Mouse (Mus musculus): Measurements from ENCODE around the gene Ttll12.

The Ttll12 gene

GRCm38 (mm10) chr15:83593702-83594512, 1.1 kb downstream of the Ttll12 start:
- no peak for DNase-seq (ENCODE audit: low spot score in 2 of 2)

DNA sequence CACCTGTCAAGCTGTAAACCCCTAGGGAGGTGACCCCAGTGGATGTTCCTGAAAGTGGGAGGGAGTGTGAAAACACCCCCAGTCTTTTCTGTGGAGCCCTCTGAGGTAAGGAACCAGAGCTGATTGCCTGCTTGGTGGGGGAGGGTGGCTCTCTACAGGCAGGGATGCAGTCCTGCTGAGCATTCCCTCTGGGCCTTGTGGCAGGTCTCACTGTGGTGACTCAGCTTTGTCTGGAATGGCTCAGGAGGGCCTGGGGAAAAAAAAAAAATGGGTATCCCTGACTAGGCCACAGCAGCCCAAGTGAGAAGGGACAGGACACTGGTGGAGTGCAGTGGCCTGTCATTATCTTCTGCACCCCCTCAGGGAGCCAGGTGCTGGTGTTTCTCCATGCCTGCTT, 1.8 kb downstream of the Ttll12 start:
- DNase-seq (ENCODE audit: low spot score in 2 of 2) = no peak

- no peak for DNase-seq (ENCODE audit: low spot score in 2 of 2)
Observed at GRCm38 (mm10) chr15:83592260-83593188, 2.4 kb downstream of the Ttll12 start.

DNA sequence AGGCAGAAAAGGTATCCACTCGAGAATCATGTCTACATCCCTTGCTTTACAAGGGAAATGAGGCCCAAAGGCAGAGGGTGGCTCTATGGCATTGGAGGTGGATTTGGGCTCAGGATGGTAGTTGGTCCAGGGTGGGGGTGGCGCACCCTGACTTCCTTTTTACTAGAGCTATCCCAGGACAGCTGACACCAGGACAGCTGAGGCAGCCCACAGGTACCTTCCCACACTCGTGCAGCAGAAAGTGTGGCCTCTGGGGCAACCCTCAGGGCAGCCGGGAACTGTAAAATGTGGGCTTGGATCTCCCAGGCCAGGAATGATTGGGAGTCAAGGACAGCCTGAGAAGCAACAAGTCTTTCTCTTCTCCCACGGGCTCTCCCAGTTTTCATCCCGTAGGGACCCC, 3.2 kb downstream of the Ttll12 start:
- no peak for DNase-seq (ENCODE audit: low spot score in 2 of 2)

GRCm38 (mm10) chr15:83590841-83591240, 4.1 kb downstream of the Ttll12 start:
- DNase-seq (ENCODE audit: low spot score in 2 of 2) = no peak

GRCm38 (mm10) chr15:83584741-83585220, 10.2 kb downstream of the Ttll12 start:
- no peak for DNase-seq (ENCODE audit: low spot score in 2 of 2)

DNA sequence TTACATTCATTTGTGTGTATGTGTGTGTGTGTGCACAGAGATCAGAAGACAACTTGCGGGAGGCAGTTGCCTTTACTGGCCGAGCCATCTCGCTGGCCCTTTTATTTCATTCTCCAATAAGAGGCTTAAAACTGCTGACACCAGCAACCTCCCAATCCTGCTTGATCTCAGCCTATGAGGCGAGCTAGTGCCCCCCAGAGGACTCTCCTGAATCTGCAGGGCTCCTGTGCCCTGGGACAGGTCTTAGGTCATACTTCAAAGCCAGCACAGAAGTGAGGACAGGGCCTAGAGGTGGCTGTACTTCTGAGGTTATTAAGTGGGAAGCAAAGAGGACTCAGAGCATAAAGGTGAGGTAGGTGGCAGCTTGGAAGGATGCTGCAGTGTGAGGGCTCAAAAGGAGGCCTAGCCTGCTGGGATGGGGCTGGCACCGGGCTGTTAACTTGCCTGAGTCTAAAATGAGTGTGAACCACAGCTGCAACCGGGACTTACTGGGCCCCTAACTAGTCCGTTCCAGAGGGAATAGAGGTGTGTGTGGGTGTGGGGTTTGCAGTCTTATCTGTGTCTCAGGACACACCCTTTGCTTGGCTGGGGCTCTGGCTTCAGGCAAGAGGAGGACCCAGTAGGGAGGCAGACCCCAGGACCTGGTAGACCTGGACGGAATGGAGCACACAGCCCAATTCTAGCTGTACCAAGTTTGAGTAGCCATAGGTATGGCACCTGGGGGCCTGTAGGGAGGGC, 11.4 kb downstream of the Ttll12 start:
- DNase-seq (ENCODE audit: low spot score in 2 of 2) = no peak

DNA sequence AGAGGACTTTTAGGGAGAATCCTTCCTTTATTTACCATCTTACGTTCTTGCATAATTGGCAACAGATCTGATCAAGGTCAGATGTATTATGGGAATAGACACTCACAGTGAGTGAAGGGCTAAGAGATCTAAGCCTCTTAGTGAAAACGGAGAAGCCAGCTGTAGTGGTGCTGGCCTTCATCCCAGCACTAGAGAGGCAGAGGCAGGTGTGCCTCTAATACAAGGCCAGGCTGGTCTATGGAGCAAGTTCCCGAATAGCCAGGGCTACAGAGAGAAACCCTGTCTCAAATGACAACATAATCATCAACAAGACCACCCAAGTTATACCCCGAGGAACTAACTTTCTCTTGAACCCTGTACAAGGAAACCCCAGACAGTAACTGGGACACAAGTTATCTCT, 12.0 kb downstream of the Ttll12 start:
- DNase-seq (ENCODE audit: low spot score in 2 of 2) = no peak

DNA sequence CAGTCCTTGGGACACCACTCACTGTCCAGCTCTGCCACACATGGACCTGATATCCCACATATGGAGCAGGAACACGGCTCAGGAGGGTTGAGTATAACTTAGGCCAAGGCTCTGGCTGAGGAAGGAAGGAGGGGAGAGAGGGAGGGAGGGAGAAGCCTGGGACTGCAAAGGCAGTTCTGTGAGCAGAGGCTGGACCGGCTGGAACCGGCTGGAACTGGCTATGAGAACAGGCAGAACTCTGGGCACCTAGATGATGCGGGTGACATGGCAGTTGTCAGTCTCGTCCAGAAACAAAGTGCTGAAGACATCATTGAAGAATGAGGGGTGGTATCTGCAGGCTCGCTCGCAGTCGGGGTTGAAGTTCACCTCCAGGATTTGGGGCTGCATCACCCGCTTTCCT, 18.3 kb downstream of the Ttll12 start:
- no peak for DNase-seq (ENCODE audit: low spot score in 2 of 2)

DNA sequence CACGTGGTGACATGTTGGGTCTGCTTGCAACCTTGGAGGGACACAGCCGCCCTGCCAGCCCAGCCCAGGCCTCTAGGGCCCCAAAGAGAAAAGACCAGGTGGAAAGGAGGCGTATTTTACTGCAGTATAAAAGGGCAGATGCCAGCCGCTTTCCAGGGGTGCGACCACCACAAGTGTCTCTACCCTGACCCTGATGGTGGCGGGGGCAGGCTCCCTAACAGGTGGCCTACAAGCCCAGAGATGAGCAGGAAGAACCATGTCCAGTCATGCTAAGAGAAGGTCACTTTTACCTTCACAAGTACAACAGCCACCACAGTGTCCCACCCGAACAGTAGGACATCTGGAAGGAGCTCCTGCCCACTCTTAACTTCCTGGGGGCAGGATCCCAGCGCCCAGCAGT, 19.4 kb downstream of the Ttll12 start:
- DNase-seq (ENCODE audit: low spot score in 2 of 2) = no peak

DNA sequence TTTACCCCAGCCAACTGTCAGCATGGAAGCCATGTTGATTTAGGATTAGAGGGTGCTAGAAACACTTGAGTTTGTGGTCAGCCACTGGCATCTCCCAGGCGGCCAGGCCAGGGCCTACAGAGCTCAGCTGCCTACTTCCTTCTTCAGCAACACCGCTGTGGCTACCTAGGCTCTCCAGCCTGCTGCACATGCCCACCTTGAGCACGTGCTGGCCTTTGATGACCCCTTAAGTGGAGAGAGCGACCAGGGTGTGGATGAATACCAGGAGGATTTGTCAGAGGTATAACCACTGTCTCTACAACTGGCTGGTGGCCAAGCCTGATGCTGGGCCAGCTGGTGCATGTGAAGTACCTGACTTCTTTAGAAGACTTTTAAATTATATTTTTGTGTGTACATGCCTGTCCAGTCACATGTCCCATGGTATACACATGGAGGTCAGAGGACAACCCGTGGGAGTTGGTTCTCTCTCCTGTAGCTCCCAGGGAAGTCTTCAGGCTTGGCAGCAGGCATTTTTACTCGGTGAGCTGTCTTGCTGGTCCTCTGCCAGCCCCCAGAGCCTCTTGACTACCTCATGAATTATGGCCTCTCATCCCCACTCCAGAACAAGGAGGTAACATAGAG, 20.1 kb downstream of the Ttll12 start:
- DNase-seq (ENCODE audit: low spot score in 2 of 2) = no peak

GRCm38 (mm10) chr15:83573606-83574005, 21.4 kb downstream of the Ttll12 start:
- no peak for DNase-seq (ENCODE audit: low spot score in 2 of 2)

DNA sequence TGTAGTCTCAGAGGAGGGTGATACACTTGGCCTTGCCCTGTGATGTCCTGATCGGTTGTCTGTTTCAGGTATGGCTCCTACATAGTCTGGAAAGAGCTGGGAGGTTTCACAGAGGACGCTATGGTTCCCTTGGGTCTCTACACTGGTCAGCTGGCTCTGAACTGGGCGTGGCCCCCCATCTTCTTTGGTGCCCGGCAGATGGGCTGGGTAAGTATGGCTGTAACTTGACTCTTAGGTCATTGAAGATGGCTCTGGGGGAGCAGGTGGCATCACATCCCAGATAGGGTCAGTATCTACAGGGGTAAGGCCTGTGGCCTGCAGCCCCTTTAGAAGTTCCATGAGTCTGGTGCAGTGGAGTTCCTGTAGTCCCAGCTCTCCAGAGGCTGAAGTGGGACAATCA, 22.8 kb downstream of the Ttll12 start:
- DNase-seq (ENCODE audit: low spot score in 2 of 2) = no peak

GRCm38 (mm10) chr15:83571636-83572035, 23.3 kb downstream of the Ttll12 start:
- no peak for DNase-seq (ENCODE audit: low spot score in 2 of 2)

DNA sequence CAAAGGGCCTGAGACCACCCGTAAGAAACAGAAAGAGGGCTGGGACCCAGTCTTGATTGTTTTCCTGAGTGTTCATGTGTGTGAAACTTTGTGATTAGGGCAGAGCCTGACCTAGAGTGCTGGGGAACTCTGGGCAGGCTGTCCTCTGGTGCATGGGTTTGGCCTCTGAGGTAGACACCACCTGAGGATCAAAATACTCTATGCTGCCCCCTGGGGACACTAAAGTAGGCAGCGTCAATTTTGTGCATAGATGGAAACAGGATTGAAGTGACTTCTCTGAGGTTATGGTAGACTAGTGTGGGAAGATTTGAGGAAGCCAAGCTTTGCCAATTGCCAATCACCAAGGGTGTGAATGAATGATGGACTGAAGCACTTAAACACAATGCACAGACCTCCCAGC, 24.3 kb downstream of the Ttll12 start:
- DNase-seq (ENCODE audit: low spot score in 2 of 2) = no peak

DNA sequence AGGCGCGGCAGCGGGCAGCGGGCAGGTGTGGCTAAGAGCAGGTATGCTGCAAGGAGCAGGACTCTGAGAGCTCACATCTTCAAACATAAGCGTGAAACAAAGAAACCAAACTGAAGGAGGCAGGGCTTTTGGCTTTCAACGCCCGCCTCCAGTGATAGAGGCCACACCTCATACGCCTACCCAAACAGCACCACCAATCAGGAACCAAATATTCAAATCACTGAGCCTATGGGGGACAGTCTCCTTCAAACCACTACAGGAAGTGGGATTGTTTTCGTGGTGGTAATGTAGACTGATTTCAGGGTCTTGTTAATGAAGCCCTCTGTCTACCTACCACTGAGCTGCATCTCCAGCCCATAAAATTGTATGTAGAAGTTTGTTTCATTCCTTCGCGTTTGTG, 25.3 kb downstream of the Ttll12 start:
- DNase-seq (ENCODE audit: low spot score in 2 of 2) = no peak

DNA sequence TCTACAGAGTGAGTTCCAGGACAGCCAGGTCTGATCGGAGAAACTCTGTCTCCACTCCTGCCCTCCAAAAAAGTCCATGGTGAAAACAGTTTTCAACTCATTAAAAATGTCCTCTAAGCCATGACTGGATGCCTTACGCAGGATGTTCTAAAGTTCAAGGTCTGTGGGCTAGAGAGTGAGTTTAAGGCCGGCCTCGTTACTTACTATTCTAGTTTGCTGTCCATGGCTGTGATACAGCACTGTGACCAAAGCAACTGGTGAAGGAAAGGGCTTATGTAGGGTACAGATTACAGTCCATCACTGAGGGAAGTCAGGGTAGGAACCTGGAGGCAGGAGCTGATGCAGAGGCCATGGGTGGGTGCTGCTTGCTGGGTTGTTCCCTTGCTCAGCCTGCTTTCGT, 26.4 kb downstream of the Ttll12 start:
- DNase-seq (ENCODE audit: low spot score in 2 of 2) = no peak

DNA sequence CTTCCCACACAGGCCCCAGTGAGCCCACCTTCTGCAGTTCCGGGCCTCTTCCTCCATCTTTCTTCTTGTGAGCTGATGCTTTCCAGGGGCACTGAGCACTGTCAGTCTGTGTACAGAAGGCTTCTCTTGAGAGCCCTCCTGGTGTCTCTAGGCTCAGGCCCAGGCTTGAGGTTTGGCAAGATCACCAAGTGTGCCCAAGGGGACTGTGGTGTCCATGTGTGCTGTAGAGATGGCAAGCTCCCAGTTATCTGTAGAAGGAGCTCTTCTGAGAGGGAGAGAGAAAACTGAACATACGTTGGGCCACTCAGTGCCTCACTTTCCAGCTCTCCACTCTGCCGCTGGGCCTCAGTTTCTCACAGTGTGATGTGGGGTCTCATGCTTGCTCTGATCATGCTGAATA, 27.2 kb downstream of the Ttll12 start:
- no peak for DNase-seq (ENCODE audit: low spot score in 2 of 2)

DNA sequence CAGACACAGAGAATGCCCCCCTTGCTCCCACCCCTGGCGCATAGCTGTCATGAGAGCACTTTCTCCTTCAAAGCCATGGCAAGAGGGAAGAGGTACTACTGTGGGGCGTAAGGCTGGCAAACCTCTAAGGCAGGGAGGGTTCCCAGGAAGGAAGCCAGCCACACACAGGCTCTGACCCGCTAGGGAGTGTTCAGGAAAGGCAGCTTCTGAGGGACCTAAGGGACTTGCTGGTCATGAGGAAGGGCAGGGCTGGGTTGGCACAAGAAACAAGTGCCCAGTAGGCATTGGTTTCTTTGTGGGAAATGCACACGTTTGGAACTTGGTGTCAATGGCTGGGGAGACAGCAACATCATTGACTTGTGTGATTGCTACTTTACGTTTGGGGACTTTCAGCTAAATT, 29.0 kb downstream of the Ttll12 start:
- DNase-seq (ENCODE audit: low spot score in 2 of 2) = no peak

GRCm38 (mm10) chr15:83565434-83565833, 29.5 kb downstream of the Ttll12 start:
- DNase-seq (ENCODE audit: low spot score in 2 of 2) = no peak

- DNase-seq (ENCODE audit: low spot score in 2 of 2) = no peak
Observed at GRCm38 (mm10) chr15:83563857-83564651, 30.9 kb downstream of the Ttll12 start.
